ENCODE assay signal across 16 mouse cellular contexts in genomic region chr10:25601471-25601870, GRCm38 (mm10).
DNase-seq lines count a peak whose midpoint lies in the region.
"Had no signal": no experiment of that assay in that cellular context is flagged by ENCODE, and none has a peak within 500 bp of the region (broad histone marks: within the 10 kb centered on the region; RNA-seq: fewer than 3 reads in every experiment).

No protein-coding gene starts in this region.

- peak; percentile 16 to 26 for DNase-seq in left cerebral cortex, postnatal 14 days (ENCODE audit: low spot score in 2 of 2)
- no peak for DNase-seq in left cerebral cortex, adult 11 months (ENCODE audit: low spot score)
- peak; percentile 47 to 68 for DNase-seq in right cerebral cortex, postnatal 10 days (ENCODE audit: low spot score in 2 of 2)
- no peak for DNase-seq in right cerebral cortex, adult 18-20 months
- peak; percentile 50 for DNase-seq in right cerebral cortex, postnatal 14 days
- no peak for DNase-seq in right cerebral cortex, postnatal 4 days
- DNase-seq: adrenal gland, adult 2 months; adrenal gland, adult 8-10 months; adrenal gland, postnatal 10 days; adrenal gland, postnatal 14 days; adrenal gland, postnatal 25 days; adrenal gland, postnatal 36 days; B cell, adult 2 months; cerebellum, adult 11 months; cerebellum, adult 11-12 months; cerebellum, adult 18-20 months had no signal

- intact Hi-C loops in left cerebral cortex, postnatal 14 days (cut with DNase I) = no loop called here

Comparison
In these comparisons a context has a peak if more than half of its experiments do, and no peak if none do; other contexts are left out.
1. DNase-seq: peak in left cerebral cortex, postnatal 14 days (2 of 2), right cerebral cortex, postnatal 10 days (2 of 2) and right cerebral cortex, postnatal 14 days (single experiment); none in left cerebral cortex, adult 11 months (single experiment), right cerebral cortex, adult 18-20 months (single experiment) and right cerebral cortex, postnatal 4 days (single experiment).